Mouse (Mus musculus) intestine, postnatal 0 days (tissue): ENCODE results near the gene Tmem132e. TPM values are rescaled to one million over a fixed set of nuclear protein-coding genes. Genes with fewer than 3 reads are reported as not detected.

Experiments
- ATAC-seq: fragments of 200-750 bp; cut with Nextera tagmentation; 2 replicates; pipeline ENCODE4 v1.8.0; 2017; ENCODE audit warnings: mild to moderate bottlenecking, moderate TSS enrichment, moderate library complexity
- H3K27ac ChIP-seq: fragments of 300-500 bp; sonication (generic); 2 replicates; pipeline ENCODE4 v1.5.1; 2014; ENCODE audit warnings: mild to moderate bottlenecking, low read depth, low read length, moderate library complexity
- H3K27me3 ChIP-seq: fragments of 300-500 bp; sonication (generic); replicated peaks from 2 replicates; pipeline ENCODE4 v1.6.1; 2014; ENCODE audit warnings: low read length, mixed read lengths; ENCODE audit not compliant: control insufficient read depth, insufficient read depth
- H3K36me3 ChIP-seq: fragments of 300-500 bp; sonication (generic); 2 replicates; pipeline ENCODE4 v1.6.1; 2014; ENCODE audit warnings: mild to moderate bottlenecking, moderate library complexity; ENCODE audit not compliant: control insufficient read depth, insufficient read depth
- H3K4me1 ChIP-seq: fragments of 300-500 bp; sonication (generic); replicated peaks from 2 replicates; pipeline ENCODE4 v1.6.1; 2014; ENCODE audit warnings: antibody characterized with exemption, low read length, mixed read lengths; ENCODE audit not compliant: control insufficient read depth, insufficient read depth
- H3K4me2 ChIP-seq: fragments of 300-500 bp; sonication (generic); replicated peaks from 2 replicates; pipeline ENCODE4 v1.6.1; 2014; ENCODE audit warnings: low read depth, mild to moderate bottlenecking, moderate library complexity
- H3K4me3 ChIP-seq: fragments of 300-500 bp; sonication (generic); 2 replicates; pipeline ENCODE4 v1.5.1; 2014; ENCODE audit warnings: low read depth, low read length
- H3K9ac ChIP-seq: fragments of 300-500 bp; sonication (generic); 2 replicates; pipeline ENCODE4 v1.6.1; 2014; ENCODE audit warnings: mild to moderate bottlenecking, low read depth, low read length
- H3K9me3 ChIP-seq: fragments of 300-500 bp; sonication (generic); 2 replicates; pipeline ENCODE4 v1.6.1; 2016; ENCODE audit warnings: mixed run types; ENCODE audit not compliant: control insufficient read depth
- CTCF ChIP-seq: sonication (generic); IDR thresholded peaks from 2 replicates; pipeline ENCODE4 v1.5.1; 2016; ENCODE audit warnings: low read depth, mild to moderate bottlenecking, control low read depth, antibody characterized with exemption, moderate library complexity
- WGBS: fragments of 180-500 bp; shearing (Covaris S2); extraction: QIAGEN DNeasy Blood & Tissue Kit; methylation state at CpG from one replicate; pipeline ENCODE4 v1.1.7; 2014; 5-methylcytosine and 5-hydroxymethylcytosine counted together
- polyA plus RNA-seq: library from polyadenylated mRNA; unstranded; fragments of >200 nt; fragmentation: Nextera tagmentation; extraction: Ambion mirVana; gene quantifications from 2 replicates; pipeline ENCODE4 v1.2.1, GENCODE M21; 2015

Tmem132e gene
- polyA plus RNA-seq, 1 experiment from 2014 or later: 0.34 TPM

DNA sequence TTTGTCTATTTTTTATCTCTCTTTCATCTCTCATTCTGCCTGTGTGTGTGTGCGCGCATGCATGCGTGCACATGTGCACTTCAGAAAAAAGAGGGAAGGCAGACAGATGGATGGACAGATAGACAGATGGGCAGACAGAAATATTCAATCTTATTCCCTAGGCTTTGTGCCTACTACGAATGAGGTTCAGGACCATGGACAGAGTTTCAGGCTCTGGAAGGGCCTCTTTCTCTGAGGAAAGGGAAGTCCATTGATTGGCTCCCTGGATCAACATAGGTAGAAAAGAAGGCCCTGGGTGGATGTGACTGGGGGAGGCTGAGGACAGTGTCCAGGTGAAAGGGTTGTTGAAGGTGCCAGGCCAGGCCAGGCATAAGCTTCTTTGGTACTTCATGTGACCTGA lies 17.1 kb upstream of the Tmem132e start:
- H3K4me3 ChIP-seq: no peak overlapping the region
- TF ChIP-seq CTCF: no peak
- no peak overlapping the region for H3K27ac ChIP-seq
- no peaks in the 10 kb centered on the region for H3K4me1 ChIP-seq
- ATAC-seq: no peak
- H3K9ac ChIP-seq: no peak overlapping the region
- H3K4me2 ChIP-seq: no peak overlapping the region
- WGBS: 71% methylated on average over 4 of the region's 4 CpGs
- no peaks in the 10 kb centered on the region for H3K27me3 ChIP-seq
- H3K36me3 ChIP-seq: no peaks in the 10 kb centered on the region
- no peaks in the 10 kb centered on the region for H3K9me3 ChIP-seq

DNA sequence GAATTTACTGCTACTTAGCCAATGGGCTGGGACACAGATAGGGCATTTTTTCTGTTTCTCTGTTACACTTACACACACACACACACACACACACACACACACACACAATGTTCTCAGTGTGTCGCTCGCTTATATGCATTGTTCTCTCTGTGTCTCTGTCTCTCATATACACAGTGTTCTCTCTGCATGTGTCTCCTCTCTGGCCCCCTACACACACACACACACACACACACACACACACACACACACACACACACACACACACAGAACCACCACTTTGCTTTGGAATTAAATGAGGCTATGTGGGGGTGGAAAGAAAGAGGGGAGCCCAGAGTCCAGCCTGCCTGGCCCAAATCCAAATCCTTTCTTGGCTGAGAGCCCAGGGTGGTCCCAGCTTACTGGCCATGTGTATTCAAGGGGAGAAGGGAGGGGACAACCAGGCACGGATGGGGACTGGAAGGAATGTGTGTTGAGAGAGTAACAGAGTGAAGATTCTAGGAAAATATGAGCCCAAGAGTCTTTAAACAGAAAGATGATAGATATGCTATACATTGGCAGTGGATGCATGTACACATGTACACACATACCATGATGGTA lies 8.0 kb upstream of the Tmem132e start:
- ATAC-seq: no peak
- no peak overlapping the region for H3K27ac ChIP-seq
- peaks cover 15% of the 10 kb centered on the region for H3K27me3 ChIP-seq
- TF ChIP-seq CTCF: no peak
- H3K4me2 ChIP-seq: no peak overlapping the region
- no peaks in the 10 kb centered on the region for H3K4me1 ChIP-seq
- H3K36me3 ChIP-seq: no peaks in the 10 kb centered on the region
- WGBS: 46% methylated on average over 3 of the region's 3 CpGs
- H3K4me3 ChIP-seq: no peak overlapping the region
- no peak overlapping the region for H3K9ac ChIP-seq
- H3K9me3 ChIP-seq: no peaks in the 10 kb centered on the region

DNA sequence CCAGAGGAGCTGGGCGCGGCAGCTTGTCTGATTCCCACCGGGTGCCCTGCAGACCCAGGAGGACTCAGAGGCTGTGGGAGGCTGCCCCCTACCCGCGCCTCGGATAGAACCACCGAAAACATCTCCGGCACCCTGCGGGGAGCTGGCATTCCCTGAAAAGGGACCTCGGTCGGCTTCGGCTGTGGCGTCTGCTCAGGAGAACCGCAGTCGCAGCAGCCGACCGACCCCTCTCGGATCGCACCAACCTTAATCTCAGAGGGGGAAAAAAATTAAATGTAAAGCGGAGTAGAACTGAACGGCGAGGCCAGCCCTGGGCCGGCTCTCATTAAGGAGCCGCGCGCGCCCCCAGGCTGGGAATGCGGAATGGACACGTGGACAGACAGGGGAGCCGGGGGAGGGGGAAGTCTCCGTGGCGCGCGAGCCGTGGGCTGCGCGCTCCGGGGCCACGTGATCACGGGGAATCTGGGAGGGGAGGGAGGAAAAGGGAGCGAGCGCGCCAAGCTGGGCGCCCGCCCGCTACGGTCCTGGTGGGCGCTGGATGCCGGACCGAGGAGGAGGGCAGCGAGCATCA lies 1.6 kb upstream of the Tmem132e start:
- Histone ChIP-seq H3K4me3 (peak overlapping the region; percentile 40), H3K27ac (no peak overlapping the region), H3K27me3 (peaks cover 71% of the 10 kb centered on the region), H3K9ac (no peak overlapping the region), H3K4me2 (peak overlapping the region; percentile 65), H3K36me3 (no peaks in the 10 kb centered on the region), H3K4me1 (no peaks in the 10 kb centered on the region), H3K9me3 (no peaks in the 10 kb centered on the region)
- TF ChIP-seq CTCF: no peak
- whole genome bisulfite sequencing: under 1% methylated on average over 47 of the region's 51 CpGs
- no peak for ATAC-seq

DNA sequence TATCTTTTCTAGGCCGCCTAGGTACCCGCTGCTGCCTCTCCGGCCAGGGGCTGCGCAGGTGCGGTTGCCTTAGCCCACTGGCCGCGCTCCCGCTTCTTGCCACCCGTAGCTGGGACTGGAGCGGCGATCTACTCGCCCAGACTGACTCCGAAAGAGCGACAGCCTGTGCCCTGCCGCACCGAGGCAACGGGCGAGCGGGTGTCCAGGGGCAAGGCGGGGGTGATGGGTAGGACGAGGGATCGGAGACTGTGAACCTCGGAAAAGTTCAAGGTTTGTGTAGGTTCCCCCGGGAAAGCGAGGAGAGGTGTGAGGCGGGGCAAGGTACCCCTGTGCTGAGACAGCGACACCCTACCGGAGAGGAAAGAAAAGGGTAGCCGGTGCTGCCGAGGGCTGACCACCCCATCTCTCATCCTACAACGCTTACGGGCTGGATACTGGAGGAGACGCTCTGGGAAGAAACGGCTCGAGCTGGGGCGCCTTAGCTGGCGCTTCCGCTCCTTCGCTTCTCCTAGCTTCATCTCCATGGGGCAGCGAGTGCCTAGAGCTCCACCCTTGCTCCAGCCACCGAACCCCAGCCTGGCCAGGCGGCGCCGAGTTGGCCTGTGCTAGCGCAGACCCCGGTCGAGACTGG lies 874 bp upstream of the Tmem132e start:
- Histone ChIP-seq H3K9me3 (no peaks in the 10 kb centered on the region), H3K4me3 (peak overlapping the region; percentile 40), H3K4me1 (no peaks in the 10 kb centered on the region), H3K9ac (no peak overlapping the region), H3K36me3 (no peaks in the 10 kb centered on the region), H3K27ac (no peak overlapping the region), H3K27me3 (peaks cover 71% of the 10 kb centered on the region), H3K4me2 (peak overlapping the region; percentile 65)
- no peak for ATAC-seq
- under 1% methylated on average over 47 of the region's 47 CpGs for WGBS
- no peak for TF ChIP-seq CTCF

DNA sequence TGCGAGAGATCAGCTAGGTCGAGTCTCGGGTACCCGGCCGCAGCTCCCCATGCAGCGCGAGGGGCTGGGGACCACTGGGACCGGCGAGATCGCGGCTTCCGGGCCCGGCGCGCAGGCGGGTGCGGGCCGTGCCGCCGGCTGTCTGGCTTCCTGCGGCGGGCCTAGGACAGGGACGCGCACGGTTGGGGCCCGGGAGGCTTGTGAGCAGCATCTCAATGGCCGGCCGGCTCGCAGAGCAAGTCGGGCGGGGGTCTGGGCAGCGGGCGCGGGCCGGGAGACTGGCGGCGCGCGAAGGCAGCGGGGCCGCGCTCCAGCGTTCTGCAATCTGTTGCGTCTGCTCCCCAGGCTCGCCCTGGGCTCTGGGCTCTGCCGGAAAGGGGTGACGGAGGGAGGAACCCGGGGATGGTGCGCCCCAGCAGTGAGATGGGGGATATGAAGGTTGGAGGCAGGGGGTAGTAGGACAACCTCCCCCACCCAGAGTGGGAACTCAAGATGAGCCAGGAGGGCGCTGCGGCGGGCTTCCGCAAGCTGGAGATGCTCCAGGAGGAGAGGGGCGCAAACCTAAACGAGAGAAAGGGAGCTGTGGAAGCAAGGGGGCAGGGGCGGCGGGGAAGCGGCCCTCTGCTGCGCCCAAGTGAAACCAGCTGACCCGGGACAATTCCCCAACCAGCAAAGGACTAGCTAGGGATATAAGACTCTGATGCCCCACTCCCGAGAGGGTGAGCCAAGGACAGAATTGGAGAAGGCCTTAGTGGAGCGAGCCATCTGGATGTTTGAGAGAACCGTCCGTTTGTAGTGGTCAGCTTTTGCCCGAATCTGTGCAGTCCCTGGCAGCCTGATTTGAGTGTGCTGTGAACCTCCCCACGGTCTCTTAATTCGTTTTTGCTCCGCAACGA lies 944 bp downstream of the Tmem132e start:
- 2% methylated on average over 69 of the region's 69 CpGs for WGBS
- no peak for ATAC-seq
- TF ChIP-seq CTCF: no peak
- Histone ChIP-seq H3K4me3 (peak overlapping the region; percentile 40), H3K4me2 (peak overlapping the region; percentile 65), H3K27ac (no peak overlapping the region), H3K9ac (no peak overlapping the region; the same call in 1 of the 2 replicates), H3K36me3 (no peaks in the 10 kb centered on the region), H3K9me3 (no peaks in the 10 kb centered on the region), H3K4me1 (no peaks in the 10 kb centered on the region), H3K27me3 (peaks cover 66% of the 10 kb centered on the region)

DNA sequence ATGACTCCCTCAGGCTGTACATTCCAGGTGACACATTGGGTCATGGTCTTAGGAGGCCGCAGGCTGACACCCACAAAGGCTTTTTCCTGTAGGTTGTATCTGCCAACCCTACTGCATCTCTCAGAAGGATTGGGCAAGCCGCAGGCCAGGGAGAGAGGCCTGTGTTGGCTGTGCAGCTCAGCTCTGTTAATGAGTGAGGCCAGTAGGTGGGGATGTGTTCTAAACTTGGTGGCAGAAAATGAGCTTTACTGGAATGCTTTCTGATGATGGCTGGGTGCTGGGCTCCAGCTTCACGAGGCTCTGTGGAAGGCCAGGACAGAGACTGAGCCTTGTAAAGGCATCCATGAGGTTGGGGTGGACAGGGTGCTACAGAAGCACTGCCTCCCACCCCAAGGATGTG lies 3.6 kb downstream of the Tmem132e start:
- Histone ChIP-seq H3K4me2 (no peak overlapping the region), H3K4me3 (no peak overlapping the region), H3K4me1 (no peaks in the 10 kb centered on the region), H3K36me3 (no peaks in the 10 kb centered on the region), H3K27me3 (peaks cover 39% of the 10 kb centered on the region), H3K9me3 (no peaks in the 10 kb centered on the region), H3K9ac (no peak overlapping the region), H3K27ac (no peak overlapping the region)
- TF ChIP-seq CTCF: 0 out of 2 replicates have a peak, but pooled peaks have one; percentile 10
- 61% methylated on average over 3 of the region's 3 CpGs for WGBS
- ATAC-seq: no peak
